Mouse (Mus musculus) bone marrow macrophage, adult 2 months (primary cell): ENCODE results near the gene Tmem95.

ENCODE experiments used
- CTCF ChIP-seq: IDR thresholded peaks from 2 replicates; pipeline ENCODE4 v1.5.1; 2012; ENCODE audit warnings: low read depth, mild to moderate bottlenecking, low read length, moderate library complexity
- POLR2A ChIP-seq: IDR thresholded peaks from 2 replicates; pipeline ENCODE4 v1.6.1; 2012; ENCODE audit warnings: mild to moderate bottlenecking, low read depth, low read length, borderline replicate concordance

GRCm38 (mm10) chr11:69833554-69833953 is 44.3 kb downstream of the Tmem95 start:
- TF ChIP-seq CTCF (no peak), POLR2A (no peak)
